Mouse (Mus musculus) embryonic facial prominence, embryonic 14.5 days (tissue): ENCODE data around the gene H2al1h. TPM values are rescaled to one million over a fixed set of nuclear protein-coding genes. Genes with fewer than 3 reads are reported as not detected.
"Not testable (repeated sequence)": the region's sequence is repeated elsewhere in the genome, so short reads cannot be mapped to it uniquely, and the experiment has no call there.

ENCODE experiments used
- ATAC-seq: fragments of 200-750 bp; cut with Nextera tagmentation; 2 replicates; pipeline ENCODE4 v1.8.0; 2017; ENCODE audit warnings: low read depth, moderate number of reproducible peaks, moderate TSS enrichment
- DNase-seq: peaks from one replicate; pipeline ENCODE4 v3.0.0-alpha.2; 2015; ENCODE audit warnings: low spot score
- H3K27ac ChIP-seq: fragments of 300-500 bp; sonication (generic); replicated peaks from 2 replicates; pipeline ENCODE4 v1.5.1; 2014; ENCODE audit warnings: low read depth, mild to moderate bottlenecking, low read length, moderate library complexity
- H3K27me3 ChIP-seq: fragments of 300-500 bp; sonication (generic); replicated peaks from 2 replicates; pipeline ENCODE4 v1.6.1; 2014; ENCODE audit warnings: low read length; ENCODE audit not compliant: control insufficient read depth, insufficient read depth
- H3K36me3 ChIP-seq: fragments of 300-500 bp; sonication (generic); 2 replicates; pipeline ENCODE4 v1.6.1; 2014; ENCODE audit warnings: low read length, mixed read lengths; ENCODE audit not compliant: control insufficient read depth, insufficient read depth
- H3K4me1 ChIP-seq: fragments of 300-500 bp; sonication (generic); 2 replicates; pipeline ENCODE4 v1.6.1; 2014; ENCODE audit warnings: antibody characterized with exemption, low read length; ENCODE audit not compliant: control insufficient read depth, insufficient read depth
- H3K4me2 ChIP-seq: fragments of 300-500 bp; sonication (generic); 2 replicates; pipeline ENCODE4 v1.6.1; 2014; ENCODE audit warnings: low read depth, mild to moderate bottlenecking, low read length, moderate library complexity, mixed read lengths
- H3K4me3 ChIP-seq: fragments of 300-500 bp; sonication (generic); 2 replicates; pipeline ENCODE4 v1.5.1; 2014; ENCODE audit warnings: low read depth, mild to moderate bottlenecking, low read length
- H3K9ac ChIP-seq: fragments of 300-500 bp; sonication (generic); 2 replicates; pipeline ENCODE4 v1.6.1; 2014; ENCODE audit warnings: low read depth, mild to moderate bottlenecking, low read length, moderate library complexity, mixed read lengths
- H3K9me3 ChIP-seq: fragments of 300-500 bp; sonication (generic); 2 replicates; pipeline ENCODE4 v1.6.1; 2016; ENCODE audit warnings: low read length; ENCODE audit not compliant: control insufficient read depth
- WGBS: fragments of 180-500 bp; shearing (Covaris S2); extraction: QIAGEN DNeasy Blood & Tissue Kit; methylation state at CpG from one replicate; pipeline ENCODE4 v1.1.7; 2014; 5-methylcytosine and 5-hydroxymethylcytosine counted together
- polyA plus RNA-seq: library from polyadenylated mRNA; unstranded; fragments of >200 nt; fragmentation: Nextera tagmentation; extraction: Ambion mirVana; gene quantifications from 2 replicates; pipeline ENCODE4 v1.2.1, GENCODE M21; 2014

H2al1h gene
- not detected in 2 replicates for polyA plus RNA-seq

DNA sequence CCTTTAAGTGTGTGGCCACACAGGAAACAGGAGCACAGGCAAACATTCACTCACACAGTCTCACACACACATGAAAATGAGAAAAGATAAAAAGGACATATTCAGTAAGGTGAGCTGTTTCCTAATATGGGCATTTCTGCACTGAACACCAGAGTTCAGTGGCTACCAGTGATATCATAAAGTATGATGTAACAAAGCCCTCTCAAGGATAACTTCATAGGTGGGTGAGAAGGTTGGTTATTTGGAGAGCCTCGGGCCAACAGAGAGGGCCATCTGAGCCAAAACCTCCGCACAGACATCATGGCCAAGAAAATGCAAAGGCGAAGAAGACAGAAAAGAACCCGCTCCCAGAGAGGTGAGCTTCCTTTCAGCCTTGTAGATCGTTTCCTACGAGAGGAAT, at the start of gene H2al1h:
H2al1h (plus strand) TSS at position 301 of the 400 bp plus-strand sequence.
- H3K36me3 ChIP-seq, H3K4me3 ChIP-seq, H3K9me3 ChIP-seq, H3K27ac ChIP-seq, H3K4me1 ChIP-seq, ATAC-seq, H3K4me2 ChIP-seq, H3K9ac ChIP-seq, H3K27me3 ChIP-seq, DNase-seq: not testable (repeated sequence)
- no CpG with 5 or more reads among the region's 6 CpGs for WGBS

DNA sequence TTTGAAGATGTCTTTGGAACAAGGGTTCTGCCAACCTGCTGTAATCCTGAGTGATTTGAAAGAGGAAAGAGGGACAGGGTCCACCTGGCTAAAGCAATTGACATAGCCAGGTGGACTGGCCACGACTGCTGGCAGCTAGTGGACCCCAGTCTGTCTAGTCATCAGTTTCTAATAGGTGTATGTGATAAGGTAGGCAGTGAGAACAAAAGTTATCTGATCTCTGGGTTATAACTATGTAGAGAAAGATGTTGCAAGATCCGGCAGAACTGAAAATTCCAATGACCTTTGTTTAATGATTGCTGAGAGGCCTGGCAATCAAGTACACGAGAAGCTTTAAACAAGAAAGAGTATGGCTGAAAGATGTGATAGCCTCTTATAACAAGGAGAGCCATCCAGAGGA, 48.1 kb upstream of the H2al1h start:
- Histone ChIP-seq H3K4me1 (no peaks in the 10 kb centered on the region), H3K27me3 (peaks cover 10% of the 10 kb centered on the region), H3K9me3 (no peaks in the 10 kb centered on the region), H3K4me3 (no peak overlapping the region), H3K9ac (no peak overlapping the region), H3K27ac (no peak overlapping the region), H3K4me2 (no peak overlapping the region), H3K36me3 (no peaks in the 10 kb centered on the region)
- 83% methylated on average over 3 of the region's 3 CpGs for WGBS
- no peak for ATAC-seq
- DNase-seq = no peak

DNA sequence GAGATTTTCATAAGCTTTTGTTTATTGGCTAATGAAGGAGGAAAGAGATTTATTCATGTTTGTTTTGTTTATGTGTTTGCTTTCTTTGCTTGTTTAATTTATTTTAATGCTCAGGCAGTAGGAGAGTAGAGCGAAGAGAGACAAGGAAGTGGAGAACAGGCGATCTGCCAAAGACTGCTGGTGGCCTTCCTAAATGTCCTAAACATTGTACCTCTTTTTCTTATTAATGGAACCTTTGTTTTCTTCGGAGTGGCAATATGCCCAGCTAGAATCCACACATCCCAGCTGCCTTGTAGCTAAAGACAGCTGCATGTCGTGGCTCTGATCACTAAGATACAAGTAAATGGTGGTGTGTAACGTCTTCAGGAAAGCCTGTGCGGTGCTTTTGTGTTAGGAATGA, 44.2 kb upstream of the H2al1h start:
- Histone ChIP-seq H3K27ac (no peak overlapping the region), H3K9ac (no peak overlapping the region), H3K36me3 (no peaks in the 10 kb centered on the region), H3K4me1 (no peaks in the 10 kb centered on the region), H3K27me3 (peaks cover 15% of the 10 kb centered on the region; the same call in 1 of the 2 replicates), H3K9me3 (no peaks in the 10 kb centered on the region), H3K4me3 (no peak overlapping the region), H3K4me2 (no peak overlapping the region)
- ATAC-seq = no peak
- WGBS = 73% methylated on average over 6 of the region's 6 CpGs
- no peak for DNase-seq

DNA sequence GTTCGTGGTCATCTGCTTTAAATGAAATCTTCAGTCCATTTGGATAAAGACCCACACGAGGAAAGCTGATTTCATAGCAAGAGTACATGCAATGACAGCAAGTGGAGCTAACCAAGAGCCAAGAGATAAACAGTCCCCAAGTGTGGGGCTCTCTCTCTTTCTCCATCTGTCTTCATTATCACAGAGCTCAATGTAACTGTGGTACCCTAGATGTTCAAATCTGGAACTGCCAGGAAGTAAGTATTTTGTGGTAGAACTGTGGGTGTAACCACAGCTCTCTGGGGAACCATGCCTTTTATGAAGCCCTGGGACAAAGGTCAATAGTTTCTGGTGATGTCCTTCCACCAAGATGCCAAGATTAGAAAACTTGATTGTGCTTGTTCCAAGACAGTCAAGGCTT, 40.6 kb upstream of the H2al1h start:
- Histone ChIP-seq H3K36me3 (no peaks in the 10 kb centered on the region), H3K9ac (no peak overlapping the region), H3K9me3 (no peaks in the 10 kb centered on the region), H3K4me1 (no peaks in the 10 kb centered on the region), H3K27ac (no peak overlapping the region), H3K4me3 (no peak overlapping the region), H3K27me3 (peaks cover 13% of the 10 kb centered on the region), H3K4me2 (no peak overlapping the region)
- ATAC-seq (no peak), DNase-seq (no peak)
- WGBS = 68% methylated on average over 2 of the region's 2 CpGs

DNA sequence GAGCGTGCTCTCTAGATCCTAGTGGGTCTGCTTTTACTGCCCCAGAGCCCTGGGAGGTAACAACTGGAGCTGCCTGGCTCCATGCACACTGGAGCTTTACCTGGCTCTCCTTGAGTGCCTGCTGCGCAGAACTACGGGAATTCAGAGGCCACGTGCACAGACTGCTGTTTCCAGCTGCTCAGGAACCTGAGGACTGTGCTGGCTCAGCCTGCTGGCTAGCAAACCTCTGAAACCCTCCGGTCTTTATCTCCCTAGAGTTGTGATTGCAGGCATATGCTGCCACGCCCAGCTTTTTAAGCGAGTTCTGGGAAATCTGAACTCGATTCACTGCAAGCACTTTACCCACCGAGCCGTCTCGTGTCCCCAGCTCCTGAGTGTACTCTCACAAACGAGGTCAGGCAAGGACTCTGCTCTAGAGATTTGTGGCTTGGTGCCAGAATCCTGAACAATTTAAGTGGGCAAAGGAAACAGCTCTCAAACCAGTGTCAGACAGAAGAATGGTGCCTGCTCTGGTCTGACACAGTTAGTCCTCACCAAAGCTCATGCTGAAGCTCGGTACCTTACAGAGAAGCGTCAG, 32.9 kb upstream of the H2al1h start:
- 61% methylated on average over 14 of the region's 14 CpGs for WGBS
- peaks cover 11% of the 10 kb centered on the region; the same call in 1 of the 2 replicates for H3K27me3 ChIP-seq
- no peaks in the 10 kb centered on the region for H3K9me3 ChIP-seq
- DNase-seq (peak; percentile 10), ATAC-seq (no peak)
- no peaks in the 10 kb centered on the region for H3K4me1 ChIP-seq
- H3K9ac ChIP-seq = no peak overlapping the region
- H3K27ac ChIP-seq = no peak overlapping the region
- no peak overlapping the region for H3K4me3 ChIP-seq
- H3K36me3 ChIP-seq = no peaks in the 10 kb centered on the region
- H3K4me2 ChIP-seq = no peak overlapping the region

DNA sequence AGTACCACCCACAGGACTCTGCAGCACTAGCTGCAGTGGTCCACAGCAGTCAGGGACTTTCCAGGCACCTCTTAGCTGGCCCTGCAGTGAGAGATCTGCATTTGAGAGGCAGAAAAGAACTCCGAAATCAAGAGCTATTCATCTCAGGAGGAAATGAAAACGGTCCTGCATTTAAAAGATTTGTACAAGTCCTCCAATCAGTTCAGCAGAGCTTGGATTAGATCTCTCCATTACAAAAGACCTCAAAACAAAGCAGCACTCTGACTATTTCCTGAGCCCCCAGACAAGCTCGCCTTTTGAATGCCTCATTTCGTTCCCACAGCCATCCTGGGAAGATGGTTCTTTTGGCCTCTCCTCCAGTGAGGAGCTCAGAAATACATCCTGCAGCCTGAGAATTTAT, 32.0 kb upstream of the H2al1h start:
- no peaks in the 10 kb centered on the region for H3K9me3 ChIP-seq
- no peak overlapping the region for H3K9ac ChIP-seq
- DNase-seq = no peak
- no peak overlapping the region for H3K4me2 ChIP-seq
- no peak for ATAC-seq
- 62% methylated on average over 4 of the region's 4 CpGs for WGBS
- peaks cover 11% of the 10 kb centered on the region; the same call in 1 of the 2 replicates for H3K27me3 ChIP-seq
- no peaks in the 10 kb centered on the region for H3K36me3 ChIP-seq
- H3K27ac ChIP-seq = no peak overlapping the region
- H3K4me1 ChIP-seq = no peaks in the 10 kb centered on the region
- H3K4me3 ChIP-seq = no peak overlapping the region

DNA sequence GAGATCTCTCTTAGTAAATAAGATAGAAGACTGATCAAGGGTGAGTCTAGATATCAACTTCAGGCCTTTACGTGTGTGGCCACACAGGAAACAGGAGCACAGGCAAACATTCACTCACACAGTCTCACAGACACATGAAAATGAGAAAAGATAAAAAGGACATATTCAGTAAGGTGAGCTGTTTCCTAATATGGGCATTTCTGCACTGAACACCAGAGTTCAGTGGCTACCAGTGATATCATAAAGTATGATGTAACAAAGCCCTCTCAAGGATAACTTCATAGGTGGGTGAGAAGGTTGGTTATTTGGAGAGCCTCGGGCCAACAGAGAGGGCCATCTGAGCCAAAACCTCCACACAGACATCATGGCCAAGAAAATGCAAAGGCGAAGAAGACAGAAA, 22.3 kb upstream of the H2al1h start, which contains the start of gene H2al1a:
H2al1a (plus strand) TSS at position 301 of the 400 bp plus-strand sequence.
- DNase-seq, H3K4me3 ChIP-seq, H3K27ac ChIP-seq, H3K4me2 ChIP-seq, H3K4me1 ChIP-seq, H3K36me3 ChIP-seq, ATAC-seq, H3K9me3 ChIP-seq, H3K9ac ChIP-seq, H3K27me3 ChIP-seq: not testable (repeated sequence)
- no CpG with 5 or more reads among the region's 3 CpGs for WGBS

DNA sequence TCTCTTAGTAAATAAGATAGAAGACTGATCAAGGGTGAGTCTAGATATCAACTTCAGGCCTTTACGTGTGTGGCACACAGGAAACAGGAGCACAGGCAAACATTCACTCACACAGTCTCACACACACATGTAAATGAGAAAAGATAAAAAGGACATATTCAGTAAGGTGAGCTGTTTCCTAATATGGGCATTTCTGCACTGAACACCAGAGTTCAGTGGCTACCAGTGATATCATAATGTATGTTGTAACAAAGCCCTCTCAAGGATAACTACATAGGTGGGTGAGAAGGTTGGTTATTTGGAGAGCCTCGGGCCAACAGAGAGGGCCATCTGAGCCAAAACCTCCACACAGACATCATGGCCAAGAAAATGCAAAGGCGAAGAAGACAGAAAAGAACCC, 19.2 kb upstream of the H2al1h start, which contains the start of gene H2al1b:
H2al1b (plus strand) TSS at position 301 of the 400 bp plus-strand sequence.
- not testable (repeated sequence) for H3K27ac ChIP-seq, H3K27me3 ChIP-seq, H3K4me2 ChIP-seq, ATAC-seq, H3K9ac ChIP-seq, H3K9me3 ChIP-seq, H3K4me3 ChIP-seq, DNase-seq, H3K36me3 ChIP-seq, H3K4me1 ChIP-seq
- WGBS = 90% methylated on average over 1 of the region's 3 CpGs

DNA sequence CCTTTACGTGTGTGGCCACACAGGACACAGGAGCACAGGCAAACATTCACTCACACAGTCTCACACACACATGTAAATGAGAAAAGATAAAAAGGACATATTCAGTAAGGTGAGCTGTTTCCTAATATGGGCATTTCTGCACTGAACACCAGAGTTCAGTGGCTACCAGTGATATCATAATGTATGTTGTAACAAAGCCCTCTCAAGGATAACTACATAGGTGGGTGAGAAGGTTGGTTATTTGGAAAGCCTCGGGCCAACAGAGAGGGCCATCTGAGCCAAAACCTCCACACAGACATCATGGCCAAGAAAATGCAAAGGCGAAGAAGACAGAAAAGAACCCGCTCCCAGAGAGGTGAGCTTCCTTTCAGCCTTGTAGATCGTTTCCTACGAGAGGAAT, 15.9 kb upstream of the H2al1h start, which contains the start of gene H2al1c:
H2al1c (plus strand) TSS at position 301 of the 400 bp plus-strand sequence.
- not testable (repeated sequence) for H3K36me3 ChIP-seq, H3K4me3 ChIP-seq, H3K27ac ChIP-seq, DNase-seq, H3K4me1 ChIP-seq, H3K9ac ChIP-seq, H3K9me3 ChIP-seq, H3K4me2 ChIP-seq, ATAC-seq, H3K27me3 ChIP-seq
- WGBS = 50% methylated on average over 1 of the region's 6 CpGs
